Mouse (Mus musculus): ENCODE measurements around the gene Pdik1l.

The Pdik1l gene

DNA sequence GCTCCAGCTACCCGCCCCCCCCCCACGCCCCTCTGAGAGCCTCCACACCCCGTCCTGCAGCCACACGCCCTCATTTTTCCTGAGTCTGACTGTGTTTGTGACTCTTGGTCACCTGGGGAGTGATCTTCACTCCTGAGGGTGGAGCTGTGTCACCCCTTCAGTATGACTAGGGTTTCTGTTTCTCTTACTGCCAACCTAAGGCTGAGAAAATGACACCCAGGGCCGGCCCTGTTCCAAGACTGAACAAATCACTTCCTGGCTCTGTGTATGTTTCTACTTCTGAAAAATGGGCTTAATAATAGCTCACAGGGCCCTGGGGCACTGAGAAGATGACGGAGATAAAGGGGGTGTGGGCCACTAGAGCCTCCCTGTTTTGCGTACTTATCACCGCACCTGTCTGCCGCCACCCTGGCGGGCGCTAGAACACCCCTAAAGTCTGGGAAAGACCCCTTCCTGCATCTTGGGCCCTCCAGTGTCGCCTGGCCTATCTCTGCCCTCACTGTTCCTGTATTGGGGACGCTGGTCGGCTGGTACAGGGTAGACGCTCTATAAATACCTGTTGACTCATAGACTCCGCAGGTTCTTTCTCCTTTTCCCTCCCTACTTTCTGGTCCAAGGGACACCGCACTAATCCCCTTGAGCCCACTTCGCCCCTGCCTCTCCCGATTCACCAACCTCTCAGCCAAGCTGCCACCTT is 50.0 kb downstream of the Pdik1l start:
- DNase-seq: no peak

DNA sequence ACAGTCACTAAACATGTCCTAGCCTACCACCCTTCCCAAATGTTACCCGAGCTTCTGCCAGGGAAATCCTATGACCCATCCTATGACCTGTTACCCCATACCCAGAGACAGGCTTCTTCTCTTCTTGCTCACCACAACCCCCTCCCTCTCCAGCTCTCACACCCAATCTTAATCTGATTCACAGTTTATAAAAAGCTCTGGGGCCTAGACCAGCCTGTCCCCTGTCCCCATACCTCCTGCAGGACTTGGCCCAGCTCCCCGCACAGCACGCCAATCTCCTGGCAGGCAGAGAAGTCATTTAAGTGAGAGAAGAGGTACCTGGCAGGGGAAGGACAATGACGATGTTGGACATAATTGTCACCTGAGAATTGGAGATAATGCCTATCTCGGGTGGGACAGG is 52.8 kb downstream of the Pdik1l start:
- no peak for DNase-seq

DNA sequence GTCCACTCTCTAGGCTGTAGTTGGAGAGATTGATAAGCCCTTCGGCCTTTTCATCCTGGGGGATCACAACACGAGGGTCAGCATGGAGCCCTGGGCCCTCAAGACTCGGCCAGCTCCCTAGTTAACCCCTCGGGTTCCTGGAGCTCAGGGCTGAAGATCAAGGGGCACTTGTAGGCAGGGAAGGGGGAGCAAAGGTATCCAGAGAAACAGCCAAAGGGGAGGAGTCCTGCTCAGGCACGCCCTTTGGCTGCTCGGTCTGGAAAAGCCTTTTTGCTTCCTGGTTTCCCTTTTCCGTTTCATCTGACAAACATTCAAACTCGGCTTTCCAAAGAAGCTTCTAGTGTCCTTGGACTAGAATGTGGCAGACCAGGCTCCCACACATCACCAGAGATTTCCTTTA is 57.3 kb downstream of the Pdik1l start:
- DNase-seq: no peak

DNA sequence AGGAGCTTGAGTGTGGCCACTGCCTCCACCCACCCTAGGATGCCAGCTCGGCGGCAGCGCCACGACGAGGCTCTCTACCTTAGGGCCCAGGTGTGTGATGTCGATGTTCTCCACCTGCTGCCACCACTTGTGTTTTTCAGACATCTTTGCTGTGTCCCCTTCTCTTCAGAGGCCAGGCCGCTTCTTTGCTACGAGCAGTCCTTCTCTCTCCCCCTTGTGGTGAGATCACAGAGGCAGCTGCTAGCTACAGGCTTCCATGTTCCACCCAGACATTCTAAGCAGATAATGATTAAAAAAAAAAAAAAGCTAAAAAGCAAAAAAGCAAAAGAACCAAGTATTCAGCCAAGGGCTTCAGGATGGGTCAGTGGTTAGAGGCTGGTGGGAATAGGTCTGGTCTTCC is 60.5 kb downstream of the Pdik1l start, which contains the start of gene Catsper4:
Gene Catsper4 (minus strand): TSS at position 190 of the 400 bp plus-strand sequence.
- no peak for DNase-seq

All from spleen, adult 18-20 months (tissue).